Mouse (Mus musculus): ENCODE data around the gene Plcg2. TPM values are rescaled to one million over a fixed set of nuclear protein-coding genes. Genes with fewer than 3 reads are reported as not detected.

Plcg2 gene
- polyA plus RNA-seq, 1 experiment from 2014 or later: 1.6 TPM

DNA sequence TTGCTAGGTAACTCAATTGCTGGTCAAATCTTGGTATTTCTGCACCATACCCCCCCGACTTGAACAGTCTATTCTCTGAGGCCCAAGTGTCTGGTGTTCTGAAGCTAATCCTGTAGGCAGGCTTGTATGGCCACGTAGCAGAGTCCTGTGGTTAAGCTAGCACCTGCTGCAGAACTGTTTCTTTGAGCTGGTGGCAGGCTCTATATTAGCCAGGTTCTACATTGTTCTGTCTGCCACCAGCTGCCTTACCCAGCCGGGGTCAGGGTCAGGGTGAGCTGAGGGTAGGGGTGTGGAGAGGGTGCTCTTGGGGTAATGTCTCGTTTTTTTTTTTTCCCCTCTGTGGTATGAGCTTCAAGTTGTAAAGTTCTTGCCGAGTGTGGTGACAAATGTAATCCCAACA is 31.1 kb downstream of the Plcg2 start:
- Histone ChIP-seq H3K36me3 (no peaks in the 10 kb centered on the region), H3K4me1 (replicated peaks) (no peaks in the 10 kb centered on the region), H3K9ac (no peak overlapping the region), H3K27ac (replicated peaks) (no peak overlapping the region), H3K27me3 (no peaks in the 10 kb centered on the region), H3K4me2 (no peak overlapping the region), H3K4me3 (no peak overlapping the region), H3K9me3 (no peaks in the 10 kb centered on the region)
- WGBS: 81% methylated on average over 5 of the region's 5 CpGs
- no peak for ATAC-seq (ENCODE audit: low FRiP score, low read depth)

DNA sequence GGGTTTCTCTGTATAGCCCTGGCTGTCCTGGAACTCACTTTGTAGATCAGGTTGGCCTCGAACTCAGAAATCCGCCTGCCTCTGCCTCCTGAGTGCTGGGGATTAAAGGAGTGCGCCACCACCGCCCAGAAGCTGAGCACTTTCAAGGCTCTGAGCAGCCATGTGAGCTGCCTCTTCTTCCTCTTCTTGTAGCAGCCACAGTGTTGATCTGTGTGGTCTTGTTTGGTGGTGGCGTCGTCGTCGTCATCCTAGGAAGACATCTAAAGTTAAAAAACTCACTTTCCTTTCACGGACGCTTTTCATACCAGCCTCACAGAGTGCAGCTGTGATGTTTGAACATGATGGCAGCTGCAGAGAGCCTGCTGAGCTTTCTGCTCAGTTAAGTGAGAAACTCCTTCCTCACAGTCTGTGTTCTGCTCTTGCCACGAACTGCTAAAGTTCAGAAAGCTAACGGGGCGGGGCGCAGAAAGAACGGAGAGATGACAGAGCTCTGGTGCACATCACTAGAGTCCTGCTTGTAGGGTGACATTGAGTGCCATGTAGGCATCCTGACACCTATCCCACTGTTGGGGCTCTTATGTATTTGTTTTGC is 34.4 kb downstream of the Plcg2 start:
- no peak overlapping the region for H3K27ac ChIP-seq (replicated peaks)
- H3K9ac ChIP-seq: no peak overlapping the region
- WGBS: 87% methylated on average over 15 of the region's 15 CpGs
- no peak overlapping the region for H3K4me3 ChIP-seq
- H3K4me2 ChIP-seq: no peak overlapping the region
- H3K4me1 ChIP-seq (replicated peaks): no peaks in the 10 kb centered on the region
- H3K36me3 ChIP-seq: no peaks in the 10 kb centered on the region
- no peak for ATAC-seq (ENCODE audit: low FRiP score, low read depth)
- no peaks in the 10 kb centered on the region for H3K9me3 ChIP-seq
- H3K27me3 ChIP-seq: no peaks in the 10 kb centered on the region

- no peak overlapping the region for H3K4me2 ChIP-seq
- no peak overlapping the region for H3K9ac ChIP-seq
- no peak overlapping the region for H3K4me3 ChIP-seq
- no peak for ATAC-seq (ENCODE audit: low FRiP score, low read depth)
- H3K36me3 ChIP-seq: no peaks in the 10 kb centered on the region
- H3K27me3 ChIP-seq: no peaks in the 10 kb centered on the region
- H3K4me1 ChIP-seq (replicated peaks): no peaks in the 10 kb centered on the region
- H3K27ac ChIP-seq (replicated peaks): no peak overlapping the region
- 83% methylated on average over 5 of the region's 6 CpGs for WGBS
- H3K9me3 ChIP-seq: no peaks in the 10 kb centered on the region
Measured at GRCm38 (mm10) chr8:117536862-117537261, 38.8 kb downstream of the Plcg2 start.

GRCm38 (mm10) chr8:117537751-117538150 is 39.7 kb downstream of the Plcg2 start:
- WGBS: 76% methylated on average over 7 of the region's 7 CpGs
- Histone ChIP-seq H3K36me3 (no peaks in the 10 kb centered on the region), H3K9me3 (no peaks in the 10 kb centered on the region), H3K27ac (replicated peaks) (no peak overlapping the region), H3K4me3 (no peak overlapping the region), H3K4me2 (no peak overlapping the region), H3K4me1 (replicated peaks) (no peaks in the 10 kb centered on the region), H3K9ac (no peak overlapping the region), H3K27me3 (no peaks in the 10 kb centered on the region)
- ATAC-seq (ENCODE audit: low FRiP score, low read depth): no peak

DNA sequence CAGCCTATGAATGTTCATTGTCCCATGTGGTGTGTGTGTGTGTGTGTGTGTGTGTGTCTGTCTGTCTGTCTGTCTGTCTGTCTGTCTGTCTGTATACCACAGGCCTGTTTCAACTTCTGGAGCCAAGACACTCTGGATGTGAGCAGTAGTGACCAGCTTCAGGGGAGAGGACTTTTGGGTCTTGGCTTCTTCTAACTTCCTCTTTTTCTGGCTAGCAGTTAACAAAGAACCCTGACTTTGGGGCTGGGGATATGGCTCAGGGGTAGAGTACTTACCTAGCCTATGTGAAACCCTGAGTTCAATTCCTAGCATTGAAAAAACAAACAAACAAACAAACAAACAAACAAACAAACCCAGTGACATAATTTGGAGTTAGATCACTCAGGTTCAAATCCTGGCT is 44.9 kb downstream of the Plcg2 start:
- H3K9me3 ChIP-seq: no peaks in the 10 kb centered on the region
- no peak overlapping the region for H3K9ac ChIP-seq
- H3K36me3 ChIP-seq: no peaks in the 10 kb centered on the region
- H3K4me3 ChIP-seq: no peak overlapping the region
- ATAC-seq (ENCODE audit: low FRiP score, low read depth): no peak
- H3K4me2 ChIP-seq: no peak overlapping the region
- no peaks in the 10 kb centered on the region for H3K4me1 ChIP-seq (replicated peaks)
- H3K27me3 ChIP-seq: no peaks in the 10 kb centered on the region
- H3K27ac ChIP-seq (replicated peaks): no peak overlapping the region

DNA sequence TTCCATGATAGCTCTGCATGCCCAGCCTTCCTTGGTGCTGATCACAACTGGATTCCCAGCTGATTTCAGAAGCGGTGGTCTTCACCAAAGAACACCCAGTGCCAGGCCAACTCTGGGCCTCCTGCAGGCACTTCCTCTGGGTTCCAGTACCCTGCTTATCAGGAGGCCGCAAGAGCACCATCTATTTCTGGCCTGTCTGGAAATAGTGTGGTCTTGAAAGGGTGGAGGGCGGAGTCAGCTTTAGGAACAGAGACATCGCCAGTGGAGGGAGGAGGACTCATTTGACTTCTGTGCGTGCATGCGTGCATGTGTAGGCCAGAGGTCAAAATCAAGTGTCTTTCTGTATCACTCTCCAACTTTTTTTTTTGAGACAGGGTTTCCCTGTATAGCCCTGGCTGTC is 45.7 kb downstream of the Plcg2 start:
- H3K27me3 ChIP-seq: no peaks in the 10 kb centered on the region
- no peaks in the 10 kb centered on the region for H3K9me3 ChIP-seq
- no peaks in the 10 kb centered on the region for H3K36me3 ChIP-seq
- H3K4me3 ChIP-seq: no peak overlapping the region
- H3K9ac ChIP-seq: no peak overlapping the region
- no peaks in the 10 kb centered on the region for H3K4me1 ChIP-seq (replicated peaks)
- H3K4me2 ChIP-seq: no peak overlapping the region
- 78% methylated on average over 6 of the region's 6 CpGs for WGBS
- ATAC-seq (ENCODE audit: low FRiP score, low read depth): no peak
- no peak overlapping the region for H3K27ac ChIP-seq (replicated peaks)

DNA sequence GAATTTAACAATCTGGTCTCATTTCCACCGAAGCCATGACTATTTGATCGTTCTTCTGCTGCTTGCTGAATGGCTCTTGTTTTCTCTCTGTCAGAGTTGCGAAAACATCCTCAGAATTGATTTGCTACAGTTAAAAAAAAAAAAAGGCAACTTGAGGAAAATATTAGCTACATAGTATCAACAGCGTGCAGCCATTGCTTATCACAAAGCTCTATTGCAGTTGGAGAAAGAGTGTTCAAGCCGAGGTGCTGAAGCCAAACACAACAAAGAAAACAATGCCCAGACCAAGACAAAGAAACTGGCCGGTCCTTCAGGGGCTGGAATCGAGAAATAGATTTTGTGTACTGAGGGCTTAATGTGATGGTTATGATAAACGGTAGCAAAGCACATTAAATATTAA is 47.0 kb downstream of the Plcg2 start:
- no peak overlapping the region for H3K27ac ChIP-seq (replicated peaks)
- H3K4me3 ChIP-seq: no peak overlapping the region
- no peaks in the 10 kb centered on the region for H3K36me3 ChIP-seq
- no peaks in the 10 kb centered on the region for H3K27me3 ChIP-seq
- no peak overlapping the region for H3K9ac ChIP-seq
- no peaks in the 10 kb centered on the region for H3K4me1 ChIP-seq (replicated peaks)
- no peaks in the 10 kb centered on the region for H3K9me3 ChIP-seq
- ATAC-seq (ENCODE audit: low FRiP score, low read depth): no peak
- no peak overlapping the region for H3K4me2 ChIP-seq
- 53% methylated on average over 8 of the region's 8 CpGs for WGBS

DNA sequence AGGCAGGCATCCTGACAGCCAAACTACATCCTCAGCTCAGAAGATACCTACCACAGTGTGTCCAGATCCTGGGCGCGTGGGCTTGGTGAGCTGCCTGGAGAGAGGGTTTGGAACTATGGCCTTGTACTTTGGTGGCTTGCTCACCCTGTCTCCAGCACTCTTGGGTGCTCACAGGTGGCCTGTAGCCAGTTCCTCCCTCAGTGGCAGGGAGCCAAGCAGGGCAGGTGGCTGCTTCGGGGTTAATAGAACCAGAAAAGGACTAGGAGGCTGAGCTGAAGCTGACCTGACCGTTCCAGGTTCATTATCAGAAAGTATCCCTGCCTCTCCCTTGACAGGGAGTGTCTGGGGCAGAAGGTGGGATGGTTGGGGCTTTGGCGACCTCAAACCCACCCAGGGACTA is 48.3 kb downstream of the Plcg2 start:
- no peaks in the 10 kb centered on the region for H3K4me1 ChIP-seq (replicated peaks)

DNA sequence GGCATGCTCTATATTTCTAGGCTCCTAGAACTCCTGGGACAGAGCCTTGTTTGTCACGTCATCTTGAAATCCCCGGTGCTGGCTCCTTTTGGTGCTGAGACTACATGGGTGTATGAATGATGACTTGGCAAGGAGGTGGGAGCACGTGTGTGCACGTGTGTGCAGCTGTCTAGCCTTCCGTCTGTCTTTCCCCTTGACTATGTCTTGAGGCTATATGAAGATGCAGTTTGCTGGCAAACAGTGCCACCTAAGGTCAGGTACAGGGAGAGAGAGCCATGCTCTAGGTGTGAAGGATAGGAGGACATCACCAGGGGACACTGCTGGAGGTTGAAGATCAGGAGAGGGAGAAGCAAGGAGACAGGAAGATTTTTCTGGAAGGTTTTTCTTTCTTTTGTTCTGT is 49.9 kb downstream of the Plcg2 start:
- H3K36me3 ChIP-seq: no peaks in the 10 kb centered on the region
- H3K9ac ChIP-seq: no peak overlapping the region
- H3K9me3 ChIP-seq: no peaks in the 10 kb centered on the region
- H3K4me1 ChIP-seq (replicated peaks): no peaks in the 10 kb centered on the region
- no peak for ATAC-seq (ENCODE audit: low FRiP score, low read depth)
- no peak overlapping the region for H3K4me3 ChIP-seq
- 84% methylated on average over 5 of the region's 5 CpGs for WGBS
- H3K4me2 ChIP-seq: no peak overlapping the region
- no peaks in the 10 kb centered on the region for H3K27me3 ChIP-seq
- no peak overlapping the region for H3K27ac ChIP-seq (replicated peaks)

More for the DNA sequence above, 48.3 kb downstream of the Plcg2 start:
- H3K4me3 ChIP-seq: no peak overlapping the region
- no peaks in the 10 kb centered on the region for H3K36me3 ChIP-seq
- H3K4me2 ChIP-seq: no peak overlapping the region
- H3K9me3 ChIP-seq: no peaks in the 10 kb centered on the region
- no peak for ATAC-seq (ENCODE audit: low FRiP score, low read depth)
- WGBS: 83% methylated on average over 5 of the region's 5 CpGs
- H3K27ac ChIP-seq (replicated peaks): no peak overlapping the region
- no peak overlapping the region for H3K9ac ChIP-seq
- H3K27me3 ChIP-seq: no peaks in the 10 kb centered on the region

GRCm38 (mm10) chr8:117548453-117548852 is 50.4 kb downstream of the Plcg2 start:
- no peak for ATAC-seq (ENCODE audit: low FRiP score, low read depth)
- WGBS: 90% methylated on average over 4 of the region's 4 CpGs

GRCm38 (mm10) chr8:117550529-117550928 is 52.4 kb downstream of the Plcg2 start:
- H3K9me3 ChIP-seq: no peaks in the 10 kb centered on the region
- no peak for ATAC-seq (ENCODE audit: low FRiP score, low read depth)
- H3K27ac ChIP-seq (replicated peaks): no peak overlapping the region
- H3K4me3 ChIP-seq: no peak overlapping the region
- no peak overlapping the region for H3K4me2 ChIP-seq
- H3K27me3 ChIP-seq: no peaks in the 10 kb centered on the region
- H3K4me1 ChIP-seq (replicated peaks): no peaks in the 10 kb centered on the region
- H3K36me3 ChIP-seq: no peaks in the 10 kb centered on the region
- H3K9ac ChIP-seq: no peak overlapping the region
- WGBS: over 99% methylated on average over 5 of the region's 5 CpGs

More at GRCm38 (mm10) chr8:117548453-117548852, 50.4 kb downstream of the Plcg2 start:
- Histone ChIP-seq H3K4me2 (no peak overlapping the region), H3K9me3 (no peaks in the 10 kb centered on the region), H3K4me3 (no peak overlapping the region), H3K4me1 (replicated peaks) (no peaks in the 10 kb centered on the region), H3K36me3 (no peaks in the 10 kb centered on the region), H3K27me3 (no peaks in the 10 kb centered on the region), H3K27ac (replicated peaks) (no peak overlapping the region), H3K9ac (no peak overlapping the region)

DNA sequence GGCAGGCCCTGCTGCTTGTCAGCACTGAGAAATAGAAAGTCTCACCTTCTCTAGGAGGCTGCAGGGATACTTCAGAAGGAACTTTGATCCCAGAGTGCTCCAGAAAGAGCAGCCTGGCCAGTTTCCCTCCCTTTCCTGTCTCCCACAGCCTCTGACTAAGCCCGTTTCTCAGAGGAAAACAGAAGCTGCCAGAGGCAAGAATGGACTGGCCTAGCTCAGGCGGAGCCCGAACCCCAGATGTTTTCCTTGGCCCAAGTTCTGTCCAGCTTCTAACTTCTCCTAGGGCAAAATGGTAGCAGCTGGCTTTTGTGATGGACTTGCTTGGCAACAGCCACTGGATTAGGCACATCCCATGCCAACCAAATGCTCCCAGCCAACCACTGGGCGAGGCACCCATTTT is 62.9 kb downstream of the Plcg2 start:
- Histone ChIP-seq H3K36me3 (no peaks in the 10 kb centered on the region), H3K4me3 (no peak overlapping the region), H3K9me3 (no peaks in the 10 kb centered on the region), H3K27me3 (no peaks in the 10 kb centered on the region), H3K4me2 (no peak overlapping the region), H3K9ac (no peak overlapping the region), H3K4me1 (replicated peaks) (0 out of 2 replicates have a peak, but pooled peaks cover 3% of the 10 kb centered on the region), H3K27ac (replicated peaks) (no peak overlapping the region)
- 82% methylated on average over 4 of the region's 4 CpGs for WGBS
- no peak for ATAC-seq (ENCODE audit: low FRiP score, low read depth)

DNA sequence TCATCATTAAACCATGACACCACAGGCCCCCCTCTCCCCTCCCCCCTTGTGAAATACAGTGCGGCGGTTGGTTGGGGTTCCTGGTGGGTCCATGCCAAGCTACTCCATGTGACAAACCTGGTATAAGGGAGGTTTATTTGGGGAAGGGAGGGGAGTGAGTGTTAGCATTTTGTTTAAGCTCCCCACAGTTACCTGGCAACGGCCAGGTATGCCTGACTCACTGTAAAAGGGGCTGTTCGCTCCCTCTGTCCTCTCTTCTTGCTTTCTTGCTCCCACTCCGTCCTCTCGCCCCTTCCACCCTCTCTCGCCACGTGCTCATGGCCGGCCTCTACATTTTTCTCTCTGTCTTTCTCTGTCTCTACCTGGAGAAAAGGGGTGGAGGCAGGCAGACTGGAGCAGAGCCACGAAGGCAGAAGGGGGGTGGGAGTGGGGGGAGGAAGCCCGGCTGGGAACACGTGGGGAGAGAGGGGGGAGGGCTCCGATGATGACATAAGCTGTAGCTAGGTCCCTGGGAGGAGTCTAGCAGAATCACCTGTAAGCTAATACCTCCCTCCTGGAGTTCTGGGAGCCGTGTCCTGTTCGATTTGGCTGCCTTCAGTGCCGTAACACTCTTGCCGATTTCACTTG is 63.8 kb downstream of the Plcg2 start:
- WGBS: 21% methylated on average over 17 of the region's 17 CpGs
- no peak overlapping the region for H3K9ac ChIP-seq
- ATAC-seq (ENCODE audit: low FRiP score, low read depth): peak; percentile 48; the same call in 1 of the 2 replicates
- no peaks in the 10 kb centered on the region for H3K27me3 ChIP-seq
- H3K27ac ChIP-seq (replicated peaks): no peak overlapping the region
- H3K4me1 ChIP-seq (replicated peaks): 0 out of 2 replicates have a peak, but pooled peaks cover 3% of the 10 kb centered on the region
- H3K9me3 ChIP-seq: no peaks in the 10 kb centered on the region
- no peaks in the 10 kb centered on the region for H3K36me3 ChIP-seq
- peak overlapping the region; percentile 19; the same call in 1 of the 2 replicates for H3K4me3 ChIP-seq
- peak overlapping the region; percentile 43 for H3K4me2 ChIP-seq
